Mouse (Mus musculus): ENCODE data around the gene Sppl2c.

Sppl2c gene

DNA sequence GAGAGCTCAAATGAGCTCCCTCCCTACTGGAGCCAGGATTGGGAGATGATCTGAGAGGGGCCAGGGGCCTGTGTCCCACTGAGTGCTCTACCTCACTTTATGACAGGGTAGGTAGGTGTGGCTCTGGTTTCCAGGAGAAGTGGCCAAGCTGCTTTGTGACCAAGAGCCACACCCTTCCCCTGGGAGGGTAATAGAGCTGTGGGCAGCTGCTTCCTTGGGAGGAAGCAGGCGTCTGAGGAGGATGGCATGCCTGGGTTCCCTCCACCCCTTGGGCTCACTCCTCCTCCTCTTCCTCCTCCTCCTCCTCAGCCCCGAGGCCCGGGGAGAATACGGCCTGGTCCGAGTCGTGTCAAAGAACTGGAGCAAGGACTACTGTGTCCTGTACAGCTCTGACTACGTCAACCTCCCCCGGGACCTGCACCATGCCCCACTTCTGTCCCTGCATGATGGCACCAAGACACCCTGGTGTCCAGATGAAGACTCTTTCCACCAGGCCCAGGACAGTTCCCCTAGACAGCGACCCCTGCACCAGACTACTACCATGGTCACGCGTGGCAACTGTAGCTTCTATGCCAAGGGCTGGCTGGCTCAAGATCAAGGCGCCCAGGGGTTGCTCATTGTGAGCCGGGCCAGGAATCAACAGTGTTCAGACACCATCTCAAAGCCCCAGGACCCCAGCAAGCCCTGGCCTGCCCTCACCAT lies at the start of gene Sppl2c:
Gene Sppl2c, plus strand, starts transcription at position 193 of the 702 bp plus-strand sequence.
- DNase-seq, result no peak

GRCm38 (mm10) chr11:104138976-104139375 lies 47.2 kb upstream of the Sppl2c start:
- DNase-seq, result no peak

GRCm38 (mm10) chr11:104144930-104145329 lies 41.2 kb upstream of the Sppl2c start:
- DNase-seq, result no peak

GRCm38 (mm10) chr11:104148787-104149186 lies 37.3 kb upstream of the Sppl2c start:
- no peak for DNase-seq

GRCm38 (mm10) chr11:104150911-104151310 lies 35.2 kb upstream of the Sppl2c start:
- no peak for DNase-seq

DNA sequence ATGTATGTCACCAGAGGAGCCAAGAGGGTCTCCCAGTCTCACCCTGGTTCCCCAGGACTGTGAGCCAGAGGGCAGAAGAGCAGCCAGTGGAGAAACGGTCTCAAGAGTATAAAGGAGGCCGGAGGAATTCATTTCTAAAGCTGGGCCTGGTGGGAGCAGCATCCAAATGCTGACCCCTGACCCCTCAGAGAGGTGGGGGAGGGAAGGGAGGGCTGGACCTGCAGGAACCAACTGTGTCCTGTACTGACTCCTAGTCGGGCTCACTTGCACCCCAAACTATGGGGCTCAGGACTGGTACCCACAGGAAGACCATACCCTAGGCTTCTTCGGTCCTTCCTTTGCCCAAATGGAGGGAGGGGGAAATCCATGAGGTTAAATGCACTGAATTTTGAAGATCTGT lies 31.8 kb upstream of the Sppl2c start:
- no peak for DNase-seq

GRCm38 (mm10) chr11:104154820-104155635 lies 31.1 kb upstream of the Sppl2c start:
- DNase-seq, result no peak

DNA sequence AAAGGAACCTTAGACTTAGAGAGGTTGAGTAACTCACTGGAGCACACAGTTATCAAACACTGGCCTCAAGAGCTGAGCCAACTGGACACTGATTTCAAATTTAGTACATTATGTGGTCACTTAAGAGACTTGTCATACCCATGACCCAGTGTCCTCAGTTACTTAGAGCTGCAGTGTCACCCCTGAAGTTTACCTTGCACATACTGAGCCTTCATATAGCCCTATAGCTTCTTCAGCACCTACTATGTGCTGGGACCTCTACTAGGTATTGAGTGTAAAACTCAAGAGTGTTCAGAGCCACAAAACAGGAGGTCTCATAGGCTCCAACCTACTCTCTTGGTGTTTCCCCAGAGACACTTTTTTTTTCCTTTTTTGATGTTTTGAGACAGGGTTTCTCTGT lies 30.2 kb upstream of the Sppl2c start:
- DNase-seq, result no peak

DNA sequence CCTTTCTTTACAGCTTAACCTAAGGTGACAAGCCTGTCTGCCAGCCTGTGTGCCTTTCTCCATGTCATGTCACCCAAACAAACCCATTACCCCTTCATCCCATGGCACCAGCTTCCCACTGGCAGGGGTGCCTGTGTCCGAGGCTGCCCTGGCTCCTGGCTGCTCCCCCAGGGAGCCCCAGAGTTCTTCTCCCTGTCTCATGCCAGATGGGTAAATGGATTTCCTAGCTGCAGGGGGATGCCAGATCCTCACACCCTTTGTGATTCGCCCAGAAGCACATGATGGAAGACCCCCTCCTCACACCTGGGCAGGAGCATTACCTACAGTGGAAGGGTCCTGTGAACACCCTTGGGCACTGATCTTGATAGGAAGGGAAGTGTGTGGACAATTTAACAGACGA lies 29.7 kb upstream of the Sppl2c start:
- no peak for DNase-seq

GRCm38 (mm10) chr11:104157603-104158259 lies 28.4 kb upstream of the Sppl2c start:
- peak; percentile 43 for DNase-seq

DNA sequence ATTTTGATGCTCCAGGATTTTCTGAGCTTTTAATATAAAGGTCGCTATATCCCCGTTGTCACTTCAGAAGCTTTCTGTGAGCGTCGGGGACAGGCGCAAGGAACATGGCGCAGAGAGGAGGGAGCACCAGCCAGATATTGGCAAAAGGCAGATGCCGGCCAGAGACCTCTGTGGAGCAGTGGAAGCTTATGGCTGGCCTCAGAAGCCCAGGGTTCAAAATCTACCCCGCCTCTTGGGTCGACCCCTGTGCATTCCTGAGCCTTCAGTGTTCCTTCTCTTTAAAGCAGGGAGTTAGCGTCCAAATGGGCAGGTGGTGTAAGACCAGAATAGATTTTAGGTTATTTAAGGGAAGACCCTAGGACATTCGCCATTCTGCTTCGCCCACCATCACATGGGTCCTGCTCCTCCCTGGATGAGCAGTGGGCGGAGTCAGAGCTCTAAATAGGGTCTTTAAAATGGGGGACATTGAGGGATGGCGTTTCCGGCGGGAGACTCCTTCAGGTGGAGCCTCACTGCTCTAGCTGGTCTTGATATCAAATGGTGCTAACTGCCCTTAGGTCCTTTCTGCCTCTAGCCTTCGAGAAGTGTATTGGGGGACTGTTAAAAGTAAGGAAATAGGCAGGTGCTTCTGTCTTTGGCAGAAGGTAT lies 27.7 kb upstream of the Sppl2c start:
- DNase-seq, result no peak

GRCm38 (mm10) chr11:104159769-104160272 lies 26.3 kb upstream of the Sppl2c start:
- no peak for DNase-seq

DNA sequence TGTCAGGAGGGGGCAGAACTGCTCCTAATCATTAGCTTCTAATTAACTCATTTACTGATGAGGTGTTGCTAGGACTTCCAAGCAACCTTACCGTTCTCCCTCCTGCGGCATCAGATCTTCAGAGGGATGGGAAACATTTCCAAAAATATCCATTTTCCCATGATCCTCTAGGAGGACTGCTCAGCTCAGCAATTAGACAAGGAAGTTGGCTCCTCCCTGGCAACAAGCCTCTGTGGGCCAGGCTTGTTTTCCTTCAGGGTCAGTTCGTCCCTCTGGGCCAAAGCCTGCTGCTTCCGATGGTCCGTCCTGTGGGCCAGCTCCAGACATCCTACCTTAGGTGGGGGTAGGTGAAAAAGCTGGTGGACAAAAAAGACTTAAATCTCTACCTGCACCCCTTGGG lies 25.0 kb upstream of the Sppl2c start:
- DNase-seq, result no peak

DNA sequence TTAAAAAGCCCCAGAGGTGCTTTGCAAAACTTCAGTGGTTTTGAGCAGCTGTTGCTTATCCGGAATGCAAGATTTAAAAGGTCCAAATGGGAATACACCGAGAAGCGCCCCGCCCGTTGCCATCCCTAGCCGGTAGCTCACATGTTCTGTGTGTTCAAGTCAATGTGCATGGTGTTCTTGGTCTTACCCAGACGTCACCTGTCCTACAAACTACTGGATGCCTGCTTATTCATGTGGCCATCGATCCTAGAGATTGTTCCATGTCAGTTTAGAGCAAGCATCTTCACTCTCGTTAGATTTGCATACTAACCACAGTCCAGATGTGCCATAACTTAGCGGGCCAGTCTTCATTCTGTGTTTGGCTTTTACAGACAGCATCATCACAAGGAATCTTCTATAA lies 21.9 kb upstream of the Sppl2c start:
- DNase-seq, result no peak

- peak; percentile 69 for DNase-seq
Measured at GRCm38 (mm10) chr11:104171281-104171781, 14.8 kb upstream of the Sppl2c start.

DNA sequence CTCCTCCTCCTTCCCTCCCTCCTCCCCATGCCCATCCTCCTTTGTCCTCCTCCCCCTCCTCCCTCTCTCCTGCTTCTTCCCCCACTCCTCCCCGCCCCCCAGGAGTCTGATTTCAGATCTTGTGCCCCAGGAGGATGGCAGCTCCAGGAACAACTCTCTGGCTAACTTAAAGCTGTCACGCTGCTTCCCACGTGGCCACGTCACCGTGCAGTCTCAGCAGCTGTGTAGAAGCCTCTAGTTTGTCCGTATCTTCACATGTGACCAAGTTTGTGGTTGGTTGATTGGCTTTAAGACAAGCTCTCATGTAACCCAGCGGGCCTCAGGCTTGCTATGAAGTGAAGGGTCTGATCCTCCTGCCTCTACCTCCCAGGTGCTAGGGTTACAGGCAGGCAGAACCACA lies 7.2 kb upstream of the Sppl2c start:
- no peak for DNase-seq

DNA sequence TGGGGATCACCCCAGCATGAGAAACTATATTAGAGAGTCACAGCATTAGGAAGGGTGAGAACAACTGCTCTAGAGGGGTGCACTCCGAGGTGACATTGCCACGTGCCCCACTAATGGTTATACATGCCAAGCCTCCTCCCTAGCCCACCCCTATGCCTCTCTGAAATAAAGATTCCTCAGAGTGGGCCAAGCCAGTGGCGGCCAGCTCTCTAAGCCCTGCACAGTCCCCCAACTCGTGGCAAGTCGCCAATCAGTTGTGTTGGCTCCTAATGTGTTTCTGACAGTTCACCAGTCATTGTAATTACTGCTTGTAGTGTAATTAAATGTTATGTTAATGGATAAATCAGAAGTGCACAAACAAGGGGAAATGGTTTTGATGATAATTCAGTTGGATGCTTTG lies 6.3 kb upstream of the Sppl2c start:
- DNase-seq, result no peak

GRCm38 (mm10) chr11:104182141-104182540 lies 4.0 kb upstream of the Sppl2c start:
- no peak for DNase-seq

DNA sequence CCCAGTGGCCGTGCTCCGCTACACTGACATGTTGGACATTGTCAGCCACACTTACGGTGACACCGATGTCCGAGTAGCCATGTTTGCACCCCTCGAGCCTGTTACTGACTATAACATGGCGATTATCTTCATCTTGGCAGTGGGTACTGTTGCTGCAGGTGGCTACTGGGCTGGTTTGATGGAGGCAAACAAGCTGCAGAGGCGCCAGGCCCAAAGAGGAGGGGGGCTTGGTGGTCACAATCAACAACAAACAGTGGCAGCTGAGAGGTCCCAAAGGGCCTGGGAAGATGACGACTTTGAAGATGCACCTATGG lies 667 bp downstream of the Sppl2c start:
- no peak for DNase-seq

DNA sequence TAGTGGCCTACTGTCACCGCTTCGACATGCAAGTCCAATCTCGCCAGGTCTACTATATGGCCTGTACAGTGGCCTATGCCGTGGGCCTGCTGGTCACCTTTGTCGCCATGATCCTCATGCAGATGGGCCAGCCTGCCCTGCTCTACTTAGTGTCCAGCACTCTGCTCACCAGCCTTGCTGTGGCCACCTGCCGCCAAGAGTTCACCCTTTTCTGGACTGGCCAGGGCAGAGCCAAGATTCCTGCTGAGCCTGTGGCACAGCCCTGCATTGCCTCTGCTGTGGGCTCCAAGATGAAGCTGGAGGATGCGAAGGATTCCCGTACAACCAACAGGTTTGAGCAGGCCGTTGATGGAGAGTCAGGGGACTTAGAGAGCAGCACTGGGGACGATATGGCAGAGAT lies 1.6 kb downstream of the Sppl2c start:
- no peak for DNase-seq

DNA sequence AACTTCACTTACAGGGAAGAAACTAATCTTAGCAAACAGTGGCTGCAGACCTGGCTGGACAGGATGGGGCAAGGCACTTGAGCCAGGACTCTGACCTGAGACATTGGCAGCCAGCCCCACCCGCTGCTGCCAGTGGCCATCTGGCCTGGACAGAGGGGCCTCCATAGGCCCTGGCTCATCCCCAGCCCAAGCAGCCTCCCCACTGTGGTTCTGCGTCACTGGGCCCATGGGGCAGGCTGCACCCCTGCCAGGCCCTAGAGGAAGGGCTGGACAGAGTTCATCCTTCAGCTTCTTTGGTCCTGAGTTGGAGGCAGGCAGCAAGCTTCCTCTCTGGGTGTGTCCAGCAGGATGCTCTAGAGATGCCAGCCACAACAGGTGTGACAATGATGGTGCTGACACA lies 3.9 kb downstream of the Sppl2c start:
- no peak for DNase-seq

DNA sequence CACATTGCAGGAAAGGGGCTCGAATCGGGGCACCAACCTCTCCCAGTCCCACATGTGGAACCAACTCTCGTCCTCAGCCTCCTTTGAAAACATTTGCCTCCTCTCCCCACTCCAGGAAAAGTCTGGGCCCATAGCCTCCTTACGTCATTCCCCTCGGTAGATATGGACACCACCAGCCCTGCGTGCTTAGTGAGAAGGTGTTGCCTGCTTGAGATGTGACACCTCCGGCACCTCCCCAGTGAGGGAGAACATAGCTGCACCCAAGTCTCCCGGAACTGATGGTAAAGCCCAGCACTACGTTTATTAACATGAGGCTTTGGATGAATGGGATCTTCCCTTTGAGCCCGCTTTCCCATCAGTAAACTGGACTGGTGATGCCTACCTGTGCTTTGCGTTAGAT lies 9.3 kb downstream of the Sppl2c start:
- DNase-seq, result no peak

- peak; percentile 92 for DNase-seq
Measured at GRCm38 (mm10) chr11:104195791-104196190, 9.7 kb downstream of the Sppl2c start.

Data from lung, postnatal 36 days (tissue).